Mouse (Mus musculus): ENCODE measurements around the gene Mtg2.
A peak's percentile ranks its signal among the peaks of the same experiment; 100 is the strongest.

Gene Mtg2

GRCm38 (mm10) chr2:180070481-180071453 is at the start of gene Mtg2:
Gene Mtg2, plus strand, starts transcription at chr2:180070588.
- DNase-seq (ENCODE audit: low spot score) = peak; percentile 95

DNA sequence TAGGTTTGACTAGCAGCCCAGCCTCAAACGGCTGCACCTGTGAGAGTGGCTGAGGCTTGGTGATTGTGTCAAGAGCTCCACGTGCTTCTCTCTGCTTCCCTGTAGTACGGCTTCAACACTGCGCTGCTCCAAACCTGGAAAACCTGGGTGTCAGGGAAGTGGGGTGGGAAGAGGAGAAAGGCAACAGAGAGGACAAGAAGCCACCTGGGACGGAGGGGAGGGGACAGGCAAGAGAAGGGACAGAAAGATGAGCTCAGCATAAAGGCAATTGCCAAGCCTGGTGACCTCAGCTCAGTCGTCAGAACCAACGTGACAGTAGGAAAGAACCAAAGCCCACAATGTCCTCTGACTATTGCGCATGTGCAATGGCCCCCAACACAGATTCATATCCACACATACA is 49.5 kb upstream of the Mtg2 start:
- DNase-seq (ENCODE audit: low spot score) = no peak

DNA sequence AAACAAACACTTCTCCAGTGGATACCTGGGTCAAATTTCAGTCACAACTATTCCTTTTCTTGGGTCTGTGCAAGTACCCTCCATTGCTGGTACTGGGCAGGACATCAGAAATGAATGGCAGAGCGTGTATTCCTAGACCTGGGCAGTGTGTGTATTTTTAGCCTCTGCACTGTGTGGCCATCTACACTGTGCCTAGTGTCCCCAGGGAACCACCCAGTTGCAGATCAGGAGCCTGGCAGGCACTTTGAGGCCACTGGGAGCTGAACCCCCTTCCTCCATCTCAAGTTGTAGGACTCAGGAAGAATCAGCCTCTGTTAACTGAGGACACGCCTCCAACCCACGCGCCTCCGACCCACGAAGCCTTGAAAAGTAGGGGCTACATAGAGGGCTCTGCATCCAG is 47.6 kb upstream of the Mtg2 start:
- no peak for DNase-seq (ENCODE audit: low spot score)

DNA sequence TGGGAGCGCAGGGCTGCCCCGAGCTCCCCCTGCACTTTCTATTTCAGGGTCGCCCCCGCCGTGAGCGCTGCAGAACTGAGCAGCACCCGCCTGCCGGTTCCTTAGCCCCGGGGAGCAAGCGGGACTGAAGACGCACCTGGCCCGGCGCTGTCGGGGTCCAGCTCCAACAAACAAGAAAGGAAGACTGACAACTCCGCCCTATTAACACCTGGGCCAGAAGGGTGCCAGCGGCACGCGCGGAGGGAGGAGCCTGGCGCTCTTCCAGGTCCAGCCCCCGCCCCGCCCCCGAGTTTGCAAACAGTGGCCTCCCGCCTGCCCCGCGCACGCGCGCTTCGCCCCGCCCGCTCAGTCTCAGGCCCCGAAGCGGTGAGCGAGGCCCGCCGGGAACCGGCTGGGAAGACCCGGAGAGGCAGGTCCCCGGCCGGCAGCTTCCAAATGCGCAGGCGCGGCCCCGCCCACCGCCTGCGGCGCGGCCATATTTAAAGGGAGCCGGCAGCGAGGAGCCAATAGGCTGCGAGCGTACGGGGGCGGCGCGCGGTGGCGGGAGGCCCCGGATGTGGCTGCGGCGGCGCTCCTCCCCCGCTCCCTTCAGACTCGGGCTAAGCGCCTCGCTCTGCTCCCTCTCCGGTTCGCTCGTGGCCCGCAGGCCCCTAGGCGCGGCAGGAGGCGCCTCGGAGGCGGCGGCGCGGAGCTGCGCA is 45.8 kb upstream of the Mtg2 start, which contains the start of gene Lsm14b:
Gene Lsm14b (plus strand): TSS at position 587 of the 698 bp plus-strand sequence.
- peak; percentile 98 for DNase-seq (ENCODE audit: low spot score)

DNA sequence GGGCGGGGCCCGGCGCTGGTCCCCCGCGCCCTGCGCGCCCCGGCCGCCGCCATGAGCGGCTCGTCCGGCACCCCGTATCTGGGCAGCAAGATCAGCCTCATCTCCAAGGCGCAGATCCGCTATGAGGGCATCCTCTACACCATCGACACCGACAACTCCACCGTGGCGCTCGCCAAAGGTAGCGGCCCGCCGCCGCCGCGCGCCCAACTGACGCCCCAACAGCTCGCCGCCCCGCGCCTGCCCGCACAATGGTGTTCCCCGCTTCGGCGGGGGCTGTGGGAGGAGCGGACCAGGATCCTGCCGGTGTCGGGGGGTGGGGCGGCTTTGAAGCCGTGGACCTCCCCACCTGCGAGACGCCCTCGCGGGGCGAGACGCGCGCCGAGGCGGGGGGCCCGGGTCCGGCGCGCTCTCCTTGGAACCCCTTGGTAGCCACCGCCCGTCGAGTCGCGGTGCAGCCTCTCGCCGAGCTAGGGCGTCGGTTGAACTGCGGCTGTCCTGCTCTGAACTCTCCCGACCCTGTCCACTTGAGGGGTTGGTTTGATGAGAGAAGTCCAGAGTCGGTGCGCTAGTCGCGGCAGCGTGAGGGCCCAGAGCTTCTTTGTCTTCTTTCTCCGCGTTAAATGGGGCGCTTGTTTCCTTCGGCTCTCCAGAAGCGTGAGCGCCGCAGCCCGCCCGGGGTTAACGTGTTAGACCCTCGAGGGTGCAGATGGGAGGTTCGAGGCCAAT is 45.1 kb upstream of the Mtg2 start:
- peak; percentile 41 for DNase-seq (ENCODE audit: low spot score)

GRCm38 (mm10) chr2:180025861-180026200 is 44.6 kb upstream of the Mtg2 start:
- DNase-seq (ENCODE audit: low spot score) = no peak

- no peak for DNase-seq (ENCODE audit: low spot score)
These were observed 42.6 kb upstream of the Mtg2 start for GRCm38 (mm10) chr2:180027768-180028167.

DNA sequence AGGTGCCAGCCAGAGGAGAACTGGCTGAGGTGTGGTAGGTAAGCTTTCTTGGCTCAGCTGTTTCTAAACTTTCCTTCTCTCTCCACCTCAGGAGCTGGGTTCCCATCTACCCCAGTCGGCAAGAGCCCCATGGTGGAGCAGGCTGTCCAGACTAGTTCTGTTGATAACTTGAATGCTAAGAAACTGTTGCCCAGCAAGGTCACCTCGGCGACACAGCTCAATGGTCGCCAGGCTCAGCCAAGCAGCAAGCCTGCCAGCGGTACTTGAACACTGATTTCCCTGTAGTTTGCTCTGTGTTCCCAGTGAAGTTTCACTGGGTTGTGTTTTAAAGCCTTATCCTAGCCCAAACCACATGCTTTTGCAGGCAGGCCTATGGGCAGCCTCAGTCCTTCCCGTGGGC is 39.1 kb upstream of the Mtg2 start:
- no peak for DNase-seq (ENCODE audit: low spot score)

GRCm38 (mm10) chr2:180032925-180033324 is 37.5 kb upstream of the Mtg2 start:
- no peak for DNase-seq (ENCODE audit: low spot score)

DNA sequence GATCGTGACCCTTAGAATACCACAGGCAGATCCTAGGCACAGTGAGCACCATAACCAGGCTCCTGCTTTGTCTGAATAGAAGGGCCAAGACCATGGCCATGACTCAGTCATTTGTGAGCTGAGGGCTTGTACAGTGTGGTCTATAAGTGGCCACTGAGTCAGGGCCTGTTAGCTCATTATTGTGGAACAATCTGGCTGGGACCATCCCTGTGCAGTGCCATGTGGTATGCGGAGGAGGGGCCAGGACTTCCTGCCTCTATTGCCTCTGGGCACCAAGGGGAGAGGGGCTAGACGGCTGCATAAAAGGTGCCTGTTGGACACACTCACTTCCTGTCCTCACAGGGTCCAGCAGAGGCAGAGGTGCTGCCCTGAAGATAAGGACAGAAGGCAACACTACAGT is 36.4 kb upstream of the Mtg2 start:
- DNase-seq (ENCODE audit: low spot score) = no peak

DNA sequence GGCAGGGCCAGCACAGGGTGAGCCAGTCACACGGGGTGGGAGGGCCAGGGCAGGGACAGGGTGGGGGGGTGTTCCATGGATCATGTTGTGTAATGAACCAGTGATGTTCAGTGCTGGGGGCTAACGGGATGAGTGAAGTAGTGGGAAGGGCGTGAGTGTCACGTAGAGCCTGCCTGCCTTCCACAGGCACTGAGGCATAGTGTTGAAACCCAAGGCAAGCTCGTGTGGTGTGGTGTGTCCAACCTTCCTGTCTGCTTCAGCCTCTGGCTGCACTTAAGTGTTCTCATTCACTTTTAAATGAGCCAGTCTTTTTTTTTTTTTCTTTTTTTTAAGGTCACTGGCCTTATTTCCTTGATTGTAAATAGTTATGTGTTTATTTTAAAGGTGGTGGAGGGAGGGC is 35.6 kb upstream of the Mtg2 start:
- DNase-seq (ENCODE audit: low spot score) = no peak

DNA sequence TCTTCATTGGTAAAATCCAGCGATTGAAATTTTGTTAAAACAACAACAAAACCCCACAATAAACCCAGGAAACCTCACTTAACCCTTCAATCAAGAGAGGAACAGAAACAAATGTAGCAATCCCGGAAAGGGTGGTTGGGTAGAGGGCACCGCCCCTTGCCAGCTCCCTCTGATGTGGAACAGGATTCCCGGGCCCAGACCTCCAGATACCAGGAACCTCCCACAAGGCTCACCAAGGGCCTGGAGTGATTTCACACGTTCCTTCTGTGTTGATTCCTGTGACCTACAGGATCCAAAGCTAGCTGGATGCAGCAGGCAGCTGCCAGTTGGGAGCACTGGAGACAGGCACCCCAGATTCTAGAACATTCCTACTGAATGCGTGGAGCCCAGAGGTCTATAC is 30.0 kb upstream of the Mtg2 start:
- no peak for DNase-seq (ENCODE audit: low spot score)

DNA sequence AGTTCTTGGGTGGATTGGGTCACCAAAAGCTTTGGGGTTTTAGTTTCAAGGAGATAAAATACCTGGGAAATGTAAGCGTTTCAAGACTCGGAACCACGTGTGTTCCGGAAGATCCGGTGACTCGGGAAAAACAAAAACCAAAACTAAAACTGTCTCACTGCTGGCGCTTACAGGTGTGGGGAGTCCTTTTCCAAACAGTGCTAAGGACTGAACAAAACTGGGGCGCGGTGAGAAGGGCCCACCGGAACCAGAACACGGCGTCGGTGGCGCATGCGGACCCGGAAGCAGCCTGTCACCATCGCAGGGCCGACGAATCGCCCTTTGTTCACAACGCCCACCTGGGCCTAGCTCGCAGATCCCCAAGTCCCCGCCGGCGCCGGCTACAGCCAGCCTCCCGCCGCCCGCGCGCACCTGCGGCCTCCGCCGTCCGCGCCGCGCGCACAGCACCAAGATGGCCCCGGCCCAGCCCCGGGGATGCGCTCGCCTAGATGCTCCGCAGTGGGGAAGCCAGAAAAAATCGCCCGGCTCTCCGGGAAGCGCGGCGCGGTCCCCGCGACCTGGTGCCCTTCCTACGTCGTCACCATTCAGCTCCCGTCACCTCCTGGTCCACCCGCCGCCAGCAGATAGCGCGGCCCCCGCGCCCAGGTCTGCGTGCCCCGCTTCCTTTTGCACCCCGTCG is 28.7 kb upstream of the Mtg2 start:
- peak; percentile 56 for DNase-seq (ENCODE audit: low spot score)

- peak; percentile 92 for DNase-seq (ENCODE audit: low spot score)
These were observed 28.0 kb upstream of the Mtg2 start, which contains the start of the genes Psma7 and Ss18l1 for GRCm38 (mm10) chr2:180042256-180042857. Gene Psma7, minus strand, starts transcription at chr2:180042433. Gene Ss18l1, plus strand, starts transcription at chr2:180042509.

- peak; percentile 75 for DNase-seq (ENCODE audit: low spot score)
These were observed 27.4 kb upstream of the Mtg2 start for GRCm38 (mm10) chr2:180042858-180043515.

DNA sequence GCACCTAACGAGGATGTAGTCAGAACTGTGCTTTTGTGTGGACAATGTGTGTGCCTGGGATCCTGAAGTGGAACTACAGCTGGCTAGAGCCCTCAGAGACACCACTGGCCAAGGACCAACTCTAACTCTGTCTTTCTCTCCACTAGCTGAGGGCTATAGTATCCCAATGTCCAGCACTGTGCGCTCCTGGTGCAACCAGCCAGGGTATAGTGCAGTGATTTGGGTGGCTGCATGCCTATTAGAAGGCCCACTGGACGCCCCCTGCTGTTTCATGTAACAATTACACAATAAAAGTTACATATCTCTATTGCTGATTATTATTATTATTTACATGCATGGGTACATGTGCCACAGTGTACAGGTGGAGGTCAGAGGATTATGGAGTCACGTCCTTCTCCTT is 25.1 kb upstream of the Mtg2 start:
- DNase-seq (ENCODE audit: low spot score) = peak; percentile 80

DNA sequence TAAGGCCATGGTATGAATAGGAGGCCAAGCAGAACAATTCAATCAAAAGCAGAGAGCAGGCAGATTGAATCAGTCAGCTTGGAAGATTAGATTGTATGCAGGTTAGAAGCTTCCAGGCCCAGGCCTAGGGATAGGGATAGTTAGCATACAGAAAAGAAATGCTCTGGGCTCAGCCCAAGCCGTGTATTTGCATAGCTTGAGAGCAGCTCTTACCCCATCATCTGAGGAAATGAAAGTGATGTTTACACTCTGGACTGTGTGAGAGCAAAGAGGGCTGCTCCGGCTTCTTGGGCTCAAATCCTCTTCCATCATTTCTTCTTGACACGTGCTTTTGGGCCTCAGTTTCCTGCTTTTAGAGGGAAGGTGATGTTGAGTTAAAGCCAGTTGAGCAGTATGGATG is 22.8 kb upstream of the Mtg2 start:
- no peak for DNase-seq (ENCODE audit: low spot score)

DNA sequence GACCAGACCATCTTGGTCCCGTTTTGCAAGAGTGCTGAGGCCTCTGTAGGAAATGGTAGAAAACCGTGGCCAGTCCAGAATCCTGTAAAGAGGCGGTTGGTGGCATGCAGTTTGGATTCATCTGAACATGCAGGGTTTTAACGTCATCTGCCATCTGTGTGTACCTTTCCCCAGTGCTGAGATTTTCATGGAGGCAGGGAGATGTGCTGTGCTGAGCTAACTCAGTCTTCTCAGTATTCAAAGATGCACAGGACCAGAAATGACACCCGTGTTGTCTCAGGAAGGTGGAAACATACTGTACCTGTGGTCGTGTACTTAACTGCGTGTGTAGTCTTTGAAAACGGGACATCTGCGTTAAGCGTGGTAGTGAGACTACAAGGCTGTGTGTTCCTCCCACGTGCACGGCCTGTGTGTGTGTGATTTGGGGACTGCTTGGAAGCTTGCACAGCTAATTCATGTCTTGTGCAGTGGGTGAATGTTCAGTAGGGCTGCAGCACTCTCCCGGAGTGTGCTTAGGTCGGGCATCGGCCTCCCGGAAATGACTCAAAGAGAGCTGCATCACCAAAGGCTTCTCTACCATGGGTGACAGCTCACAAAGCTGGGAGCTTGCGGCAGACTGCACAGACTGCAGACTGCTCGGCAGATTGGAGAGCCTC is 22.3 kb upstream of the Mtg2 start:
- no peak for DNase-seq (ENCODE audit: low spot score)

DNA sequence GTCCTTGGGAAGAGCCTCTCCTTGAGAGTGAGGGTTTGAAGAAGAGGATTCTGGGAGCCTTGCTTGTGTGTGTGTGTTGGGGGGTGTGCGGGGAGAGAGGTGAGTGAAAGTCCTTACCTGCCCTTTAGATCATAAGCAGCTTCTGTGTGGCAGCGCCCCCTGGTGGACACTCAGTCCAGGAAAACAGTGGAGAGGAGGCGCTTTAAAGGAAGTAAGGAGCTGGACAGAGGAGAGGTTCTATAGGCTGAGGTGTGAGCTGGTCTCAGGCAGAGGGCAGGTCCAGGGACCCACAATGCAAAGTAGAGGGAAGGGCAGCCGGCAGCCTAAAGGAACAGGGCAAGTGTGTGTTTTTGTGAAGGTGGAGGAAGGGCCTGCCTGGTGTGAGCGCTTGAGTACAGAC is 19.4 kb upstream of the Mtg2 start:
- peak; percentile 89 for DNase-seq (ENCODE audit: low spot score)

- DNase-seq (ENCODE audit: low spot score) = peak; percentile 57
These were observed 18.2 kb upstream of the Mtg2 start for GRCm38 (mm10) chr2:180051986-180052733.
